Mouse (Mus musculus): ENCODE data around the gene Toe1. TPM values are rescaled to one million over a fixed set of nuclear protein-coding genes. Genes with fewer than 3 reads are reported as not detected.
"Not testable (repeated sequence)": the region's sequence is repeated elsewhere in the genome, so short reads cannot be mapped to it uniquely, and the experiment has no call there.

Toe1 gene
- 35.6 and 41.4 TPM in 2 replicates for polyA plus RNA-seq (2014; fragmentation: Nextera tagmentation; extraction: Ambion mirVana)

- TF ChIP-seq CTCF (IDR thresholded peaks at IDR 0.05; ENCODE audit: low read depth): 0 out of 2 replicates have a peak, but pooled peaks have one; percentile 12
- Histone ChIP-seq H3K36me3 (ENCODE audit: insufficient read depth) (peaks cover 37% of the 10 kb centered on the region), H3K27me3 (ENCODE audit: insufficient read depth, low read length) (no peaks in the 10 kb centered on the region), H3K4me1 (ENCODE audit: insufficient read depth) (peaks cover 5% of the 10 kb centered on the region; the same call in 1 of the 2 replicates), H3K27ac (ENCODE audit: low read depth) (peak within 1 kb of the TSS; percentile 88), H3K9ac (peak within 1 kb of the TSS; percentile 79), H3K4me3 (ENCODE audit: low read depth, low read length) (peak within 1 kb of the TSS; percentile 66), H3K9me3 (ENCODE audit: low read depth, low read length) (no peaks in the 10 kb centered on the region), H3K4me2 (peak within 1 kb of the TSS; percentile 78)
- peak; percentile 100 for DNase-seq
- WGBS: under 1% methylated on average over 58 of the region's 58 CpGs
- ATAC-seq (ENCODE audit: insufficient read depth): peak; percentile 98
Measured at GRCm38 (mm10) chr4:116807197-116808129, at the start of gene Toe1, which contains the start of gene Mutyh. Gene Toe1, minus strand, starts transcription at chr4:116807640. Gene Mutyh, plus strand, starts transcription at chr4:116807723.

GRCm38 (mm10) chr4:116857203-116857602 is 49.8 kb upstream of the Toe1 start:
- Histone ChIP-seq H3K4me3 (ENCODE audit: low read depth, low read length) (no peak overlapping the region), H3K9me3 (ENCODE audit: low read depth, low read length) (no peaks in the 10 kb centered on the region), H3K27ac (ENCODE audit: low read depth) (no peak overlapping the region), H3K36me3 (ENCODE audit: insufficient read depth) (no peaks in the 10 kb centered on the region), H3K4me2 (no peak overlapping the region), H3K27me3 (ENCODE audit: insufficient read depth, low read length) (no peaks in the 10 kb centered on the region), H3K4me1 (ENCODE audit: insufficient read depth) (no peaks in the 10 kb centered on the region), H3K9ac (no peak overlapping the region)
- no peak for DNase-seq
- ATAC-seq (ENCODE audit: insufficient read depth): no peak
- WGBS: 88% methylated on average over 10 of the region's 10 CpGs
- no peak for TF ChIP-seq CTCF (IDR thresholded peaks at IDR 0.05; ENCODE audit: low read depth)

GRCm38 (mm10) chr4:116854286-116854685 is 46.8 kb upstream of the Toe1 start:
- no peak overlapping the region for H3K4me3 ChIP-seq (ENCODE audit: low read depth, low read length)
- H3K9me3 ChIP-seq (ENCODE audit: low read depth, low read length): no peaks in the 10 kb centered on the region
- DNase-seq (no peak), ATAC-seq (ENCODE audit: insufficient read depth) (no peak)
- WGBS: 21% methylated on average over 2 of the region's 2 CpGs
- H3K36me3 ChIP-seq (ENCODE audit: insufficient read depth): no peaks in the 10 kb centered on the region
- no peaks in the 10 kb centered on the region for H3K4me1 ChIP-seq (ENCODE audit: insufficient read depth)
- H3K27ac ChIP-seq (ENCODE audit: low read depth): no peak overlapping the region
- no peaks in the 10 kb centered on the region for H3K27me3 ChIP-seq (ENCODE audit: insufficient read depth, low read length)
- no peak overlapping the region for H3K4me2 ChIP-seq
- no peak for TF ChIP-seq CTCF (IDR thresholded peaks at IDR 0.05; ENCODE audit: low read depth)
- H3K9ac ChIP-seq: no peak overlapping the region

GRCm38 (mm10) chr4:116849901-116850300 is 42.5 kb upstream of the Toe1 start:
- Histone ChIP-seq H3K9me3 (ENCODE audit: low read depth, low read length) (no peaks in the 10 kb centered on the region), H3K36me3 (ENCODE audit: insufficient read depth) (no peaks in the 10 kb centered on the region), H3K4me3 (ENCODE audit: low read depth, low read length) (no peak overlapping the region), H3K27ac (ENCODE audit: low read depth) (no peak overlapping the region), H3K27me3 (ENCODE audit: insufficient read depth, low read length) (no peaks in the 10 kb centered on the region), H3K4me1 (ENCODE audit: insufficient read depth) (no peaks in the 10 kb centered on the region), H3K4me2 (no peak overlapping the region), H3K9ac (no peak overlapping the region)
- no peak for TF ChIP-seq CTCF (IDR thresholded peaks at IDR 0.05; ENCODE audit: low read depth)
- no peak for ATAC-seq (ENCODE audit: insufficient read depth)
- 80% methylated on average over 3 of the region's 3 CpGs for WGBS
- no peak for DNase-seq

- TF ChIP-seq CTCF (IDR thresholded peaks at IDR 0.05; ENCODE audit: low read depth): no peak
- no peak for DNase-seq
- H3K4me2 ChIP-seq: no peak overlapping the region
Measured at GRCm38 (mm10) chr4:116844324-116844723, 36.9 kb upstream of the Toe1 start.

GRCm38 (mm10) chr4:116840841-116841240 is 33.4 kb upstream of the Toe1 start:
- no peak for TF ChIP-seq CTCF (IDR thresholded peaks at IDR 0.05; ENCODE audit: low read depth)
- Histone ChIP-seq H3K4me1 (ENCODE audit: insufficient read depth) (no peaks in the 10 kb centered on the region), H3K9me3 (ENCODE audit: low read depth, low read length) (no peaks in the 10 kb centered on the region), H3K27me3 (ENCODE audit: insufficient read depth, low read length) (peaks cover 11% of the 10 kb centered on the region; the same call in 1 of the 2 replicates), H3K4me2 (no peak overlapping the region), H3K36me3 (ENCODE audit: insufficient read depth) (no peaks in the 10 kb centered on the region), H3K9ac (no peak overlapping the region), H3K4me3 (ENCODE audit: low read depth, low read length) (no peak overlapping the region), H3K27ac (ENCODE audit: low read depth) (no peak overlapping the region)
- no peak for DNase-seq
- WGBS: 70% methylated on average over 6 of the region's 6 CpGs
- ATAC-seq (ENCODE audit: insufficient read depth): no peak

More at GRCm38 (mm10) chr4:116844324-116844723, 36.9 kb upstream of the Toe1 start:
- 95% methylated on average over 3 of the region's 3 CpGs for whole genome bisulfite sequencing
- no peak overlapping the region for H3K9ac ChIP-seq
- no peaks in the 10 kb centered on the region for H3K36me3 ChIP-seq (ENCODE audit: insufficient read depth)
- no peaks in the 10 kb centered on the region for H3K9me3 ChIP-seq (ENCODE audit: low read depth, low read length)
- no peaks in the 10 kb centered on the region for H3K4me1 ChIP-seq (ENCODE audit: insufficient read depth)
- H3K4me3 ChIP-seq (ENCODE audit: low read depth, low read length): no peak overlapping the region
- no peak overlapping the region for H3K27ac ChIP-seq (ENCODE audit: low read depth)
- no peak for ATAC-seq (ENCODE audit: insufficient read depth)
- H3K27me3 ChIP-seq (ENCODE audit: insufficient read depth, low read length): peaks cover 6% of the 10 kb centered on the region; the same call in 1 of the 2 replicates

GRCm38 (mm10) chr4:116840096-116840495 is 32.7 kb upstream of the Toe1 start:
- H3K9ac ChIP-seq; H3K4me3 ChIP-seq (ENCODE audit: low read depth, low read length); ATAC-seq (ENCODE audit: insufficient read depth); DNase-seq; H3K4me1 ChIP-seq (ENCODE audit: insufficient read depth); H3K36me3 ChIP-seq (ENCODE audit: insufficient read depth); H3K9me3 ChIP-seq (ENCODE audit: low read depth, low read length); H3K27ac ChIP-seq (ENCODE audit: low read depth): not testable (repeated sequence)
- peaks cover 11% of the 10 kb centered on the region; the same call in 1 of the 2 replicates for H3K27me3 ChIP-seq (ENCODE audit: insufficient read depth, low read length)
- H3K4me2 ChIP-seq: peak overlapping the region; percentile 35; the same call in 1 of the 2 replicates
- WGBS: 8% methylated on average over 19 of the region's 29 CpGs
